Mouse (Mus musculus) cerebellum, adult 8-10 months (tissue): ENCODE measurements at regions not wholly inside any gene's neighbourhood (a gene's known extent, or its start where the extent isn't known, plus 50 kb on each side); places are given as distances from the start of the nearest gene placed in this dataset.

Experiments
- DNase-seq: peaks from one replicate; pipeline ENCODE4 v3.0.0; 2022

DNA sequence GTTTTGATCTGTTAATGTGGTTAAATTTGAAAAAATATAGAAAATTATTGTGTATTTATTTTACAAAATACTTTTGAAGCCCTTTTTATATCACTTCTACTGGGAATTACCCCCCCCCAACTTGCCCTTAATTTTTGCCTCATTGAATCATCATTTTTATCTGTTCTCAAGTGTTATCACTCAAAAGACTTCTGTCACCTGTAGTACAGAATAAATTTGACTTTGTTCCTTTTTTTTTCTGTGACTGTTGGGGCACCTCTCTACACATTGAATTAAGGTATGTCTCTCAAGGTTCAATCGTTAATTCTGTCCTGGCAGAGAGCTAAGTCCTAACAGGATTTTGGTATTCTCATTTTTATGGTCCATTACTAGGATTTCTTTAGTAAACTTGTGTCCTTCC, 1123.0 kb upstream of the Cited2 start:
- DNase-seq, result no peak

DNA sequence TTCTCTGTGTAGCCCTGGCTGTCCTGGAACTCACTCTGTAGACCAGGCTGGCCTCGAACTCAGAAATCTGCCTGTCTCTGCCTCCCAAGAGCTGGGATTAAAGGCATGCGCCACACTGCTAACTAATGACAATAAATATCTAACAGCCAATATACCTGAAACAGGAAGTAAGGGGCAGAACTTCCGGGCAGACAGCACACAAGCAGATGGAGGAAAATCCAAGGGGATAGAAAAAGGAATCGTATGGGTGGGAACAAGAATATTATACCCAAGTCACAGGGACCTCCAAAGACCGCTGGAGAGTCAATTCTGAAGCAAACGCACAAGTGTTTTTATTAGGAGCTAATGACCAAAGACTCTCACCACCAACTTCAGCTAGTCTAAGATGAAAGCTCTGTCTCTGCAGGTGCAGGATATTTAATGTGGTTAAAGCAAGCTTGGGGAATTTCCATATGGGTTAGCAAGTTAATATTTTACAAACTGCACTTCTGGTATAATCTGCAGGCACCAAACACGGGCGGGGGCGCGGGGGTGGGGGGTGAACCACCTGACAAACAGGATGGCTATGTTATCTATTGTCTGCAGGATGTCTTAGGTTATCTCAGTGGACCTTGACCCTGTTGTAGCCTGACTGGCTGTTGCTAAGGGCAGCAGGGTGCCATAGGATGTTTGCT, 1122.3 kb upstream of the Cited2 start:
- no peak for DNase-seq

DNA sequence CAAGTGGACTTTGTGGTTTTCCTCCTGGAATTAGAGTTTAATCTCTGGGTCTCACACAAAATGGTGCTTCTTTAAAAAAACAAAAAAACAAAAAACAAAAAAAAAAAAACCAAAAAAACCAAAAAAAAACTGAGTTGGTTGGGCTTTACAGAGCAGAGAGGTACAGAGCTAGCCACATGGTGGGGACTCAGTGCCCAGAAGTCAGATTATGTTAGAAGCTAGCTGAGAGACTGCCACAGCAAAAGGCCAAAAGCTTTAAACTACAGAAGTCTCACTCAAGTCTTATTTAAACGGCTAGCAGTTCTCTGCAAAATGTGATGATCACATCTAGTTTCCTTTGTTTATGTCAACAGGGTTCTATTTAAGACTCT, 1121.8 kb upstream of the Cited2 start:
- no peak for DNase-seq

DNA sequence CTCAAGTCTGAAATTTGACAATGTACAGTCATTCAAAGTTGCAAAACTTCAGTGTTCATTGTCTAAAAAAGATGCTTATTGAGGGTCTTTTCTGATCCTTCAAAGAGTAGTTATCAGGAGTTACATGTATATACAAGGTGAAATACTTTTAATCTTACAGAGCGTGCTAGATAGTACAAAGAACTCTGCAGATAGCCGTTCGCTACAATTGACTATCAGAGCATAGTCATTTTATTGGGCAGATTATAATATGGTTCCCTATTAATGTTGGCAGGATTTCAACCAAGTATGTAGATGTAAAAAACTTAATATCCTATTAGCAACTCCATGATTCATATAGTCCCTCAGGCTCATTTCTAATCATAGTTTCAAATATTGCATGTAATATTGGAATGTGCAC, 1114.7 kb upstream of the Cited2 start:
- DNase-seq, result no peak

DNA sequence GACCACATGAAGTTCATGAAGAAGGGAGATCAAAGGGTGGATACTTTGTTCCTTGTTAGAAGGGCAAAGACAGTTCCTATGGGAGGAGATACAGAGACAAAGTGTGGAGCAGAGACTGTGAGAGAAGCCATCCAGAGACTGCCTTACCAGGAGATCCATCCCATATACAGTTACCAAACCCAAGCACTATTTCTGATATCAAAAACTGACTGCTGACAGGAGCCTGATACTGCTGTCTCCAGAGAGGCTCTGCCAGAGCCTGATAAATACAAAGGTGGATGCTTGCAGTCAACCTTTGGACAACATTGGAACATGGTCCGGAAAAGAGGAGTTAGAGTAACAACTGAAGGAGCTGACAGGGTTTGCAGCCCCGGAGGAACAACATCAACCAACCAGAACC, 1104.3 kb upstream of the Cited2 start:
- DNase-seq, result no peak

DNA sequence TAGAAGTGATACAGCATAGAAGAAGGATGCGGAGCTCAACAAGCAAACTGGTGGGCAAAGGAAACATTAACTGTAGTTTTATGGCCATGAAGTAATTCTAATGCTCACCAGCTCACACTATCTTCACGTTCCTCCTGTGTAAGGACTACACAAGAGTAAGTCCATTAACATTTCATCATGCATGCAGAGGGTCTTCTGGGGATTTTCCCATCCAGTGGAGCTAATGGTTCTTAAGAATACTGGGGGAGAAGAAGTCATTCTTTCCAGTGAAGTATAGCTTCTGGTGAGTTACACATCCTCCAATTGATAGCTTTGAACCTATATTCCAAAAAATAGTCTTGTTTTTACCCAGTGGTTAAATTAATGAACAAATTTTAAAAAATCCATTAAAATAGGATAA, 1103.4 kb upstream of the Cited2 start:
- DNase-seq, result no peak

DNA sequence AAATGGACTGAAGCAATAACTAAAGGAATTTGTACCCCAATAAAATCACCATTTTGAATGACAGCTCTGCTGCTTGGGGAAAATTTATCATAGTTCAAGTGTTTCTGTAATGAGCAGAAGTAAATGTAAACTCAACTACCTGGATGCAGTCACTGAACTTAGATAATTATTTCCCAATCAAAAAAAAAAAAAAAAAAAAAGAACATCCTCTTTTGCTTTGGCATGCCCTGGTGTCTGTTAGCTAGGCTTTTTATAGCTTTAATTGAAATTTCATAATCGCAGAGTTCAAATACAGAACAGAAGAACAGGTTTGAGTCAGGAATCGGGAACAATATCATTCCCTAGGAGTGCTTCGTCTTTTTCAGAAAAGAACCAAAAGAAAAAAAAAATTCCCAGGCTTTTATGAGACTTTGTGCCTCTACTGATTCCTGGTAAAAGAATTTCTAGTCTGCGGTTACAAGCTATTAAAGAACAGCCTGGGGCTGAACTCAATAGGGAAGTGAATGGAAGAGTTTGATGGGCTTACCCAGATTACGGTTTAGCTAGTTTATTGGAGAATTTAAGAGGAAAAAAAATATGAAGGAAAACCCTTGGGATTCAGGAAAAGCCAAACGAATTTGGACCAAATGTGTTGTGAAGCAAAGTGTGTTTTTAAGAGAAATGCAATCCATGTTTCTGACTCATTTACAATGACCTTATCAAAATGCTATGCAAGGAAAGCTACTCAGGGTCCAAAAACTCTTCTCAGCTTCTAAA, 1102.0 kb upstream of the Cited2 start:
- no peak for DNase-seq

DNA sequence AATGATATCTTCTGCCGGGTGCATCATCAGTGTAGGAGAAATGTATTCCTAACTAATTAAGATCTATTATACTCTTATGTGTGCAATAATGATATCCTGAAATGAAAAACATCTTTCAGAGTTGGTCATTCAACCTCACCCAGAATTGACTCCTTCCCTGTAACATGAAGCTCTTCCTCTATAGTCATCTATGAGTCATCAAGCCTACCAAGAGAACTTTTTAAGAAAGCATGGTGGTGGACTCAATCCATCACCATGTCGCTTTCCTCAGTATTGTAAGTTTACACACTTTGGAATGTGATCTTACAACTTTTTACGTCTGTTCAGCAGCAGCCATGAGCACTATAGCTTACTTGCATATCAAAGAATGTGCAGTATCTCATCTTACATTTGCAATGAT, 1100.2 kb upstream of the Cited2 start:
- no peak for DNase-seq

DNA sequence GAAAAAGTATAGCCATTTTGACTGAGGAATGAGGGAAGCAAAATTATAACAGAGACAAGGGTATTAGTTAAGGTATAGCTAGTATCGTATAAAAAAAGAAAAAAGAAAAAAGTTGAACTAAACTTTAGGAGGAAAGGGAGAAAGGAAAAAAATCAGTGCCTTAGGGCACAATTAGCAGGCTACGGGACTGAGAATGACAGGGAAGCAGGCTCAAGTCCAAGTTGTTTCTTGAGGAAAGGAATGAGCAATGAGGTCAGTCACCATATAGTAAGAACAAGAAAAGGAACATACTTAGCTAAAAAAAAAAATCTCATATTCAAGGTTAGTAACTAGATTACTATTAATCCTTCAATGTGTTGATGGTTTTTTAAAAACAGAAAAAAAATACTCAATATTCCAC, 1089.8 kb upstream of the Cited2 start:
- DNase-seq, result no peak

DNA sequence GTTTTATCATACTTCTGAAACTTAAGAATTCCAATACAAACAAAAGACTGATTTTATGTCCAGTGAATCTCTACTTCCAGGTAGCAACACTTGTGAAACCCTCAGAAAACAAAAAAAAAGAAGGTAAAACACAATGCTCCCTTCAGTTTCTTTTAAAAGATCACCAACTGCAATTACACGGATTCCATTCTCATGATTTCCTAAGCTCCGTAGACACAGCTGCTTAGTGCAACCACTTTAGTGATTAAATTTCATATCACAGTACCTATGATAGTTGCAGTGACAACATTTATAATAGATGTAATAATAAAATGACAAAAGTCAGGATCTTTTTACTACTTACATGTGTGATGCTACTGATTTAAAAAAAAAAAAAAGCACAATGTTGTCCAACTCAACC, 1087.6 kb upstream of the Cited2 start:
- no peak for DNase-seq

DNA sequence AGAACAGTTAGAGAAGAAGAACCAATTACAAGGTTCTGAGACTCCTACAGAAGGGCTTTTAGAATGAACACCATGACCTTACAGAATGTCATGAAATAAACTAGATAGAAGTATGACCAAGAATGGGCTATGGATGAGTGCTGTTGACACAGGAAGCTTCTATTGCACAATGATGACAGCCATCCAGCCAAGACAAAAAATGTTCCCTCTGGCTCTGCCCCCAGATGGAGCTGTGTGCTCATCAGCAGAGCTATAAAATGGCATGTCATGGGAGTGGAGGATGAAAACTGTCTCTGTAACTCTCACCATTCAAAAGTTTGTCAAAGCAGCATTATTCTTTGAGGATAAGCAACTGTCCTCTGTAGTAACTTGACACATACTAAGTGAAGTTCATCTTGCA, 1086.0 kb upstream of the Cited2 start:
- DNase-seq, result no peak

DNA sequence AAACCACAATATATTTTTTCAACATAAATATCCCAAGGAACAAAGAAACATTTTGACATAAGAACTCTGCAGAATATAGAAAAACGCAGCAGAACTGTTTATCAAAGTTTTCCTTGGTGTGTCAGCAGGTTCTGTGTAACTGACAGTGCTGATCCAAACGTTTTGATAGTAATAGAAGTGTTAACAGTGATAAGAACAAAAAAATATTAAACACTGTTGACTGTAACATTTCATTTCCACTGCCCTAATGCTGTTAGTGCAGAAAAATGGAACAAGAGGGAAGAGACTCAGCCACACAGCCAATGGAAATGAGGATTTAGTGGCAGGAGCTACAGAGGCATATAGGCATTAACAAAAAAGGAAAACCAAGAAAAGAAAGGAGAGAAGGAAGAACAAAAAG, 1084.9 kb upstream of the Cited2 start:
- no peak for DNase-seq

DNA sequence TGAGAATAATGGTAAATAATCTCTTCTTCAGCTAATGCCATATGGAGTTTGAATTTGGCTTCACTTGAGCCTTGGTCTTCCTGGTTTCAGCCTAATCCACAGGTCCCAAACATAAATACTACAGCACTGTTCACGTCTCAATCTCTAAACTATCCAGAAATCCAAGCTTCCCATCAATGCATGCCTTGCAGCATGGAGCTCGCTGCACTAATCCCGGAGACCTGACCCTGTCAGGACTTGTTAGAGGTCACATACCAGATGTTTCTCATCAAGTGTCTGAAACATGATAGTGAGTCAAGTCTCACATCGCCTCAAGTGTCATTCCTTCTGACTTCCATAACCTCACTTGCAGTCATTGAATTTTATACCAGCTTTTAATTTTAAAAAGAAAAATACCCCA, 1082.9 kb upstream of the Cited2 start:
- no peak for DNase-seq

DNA sequence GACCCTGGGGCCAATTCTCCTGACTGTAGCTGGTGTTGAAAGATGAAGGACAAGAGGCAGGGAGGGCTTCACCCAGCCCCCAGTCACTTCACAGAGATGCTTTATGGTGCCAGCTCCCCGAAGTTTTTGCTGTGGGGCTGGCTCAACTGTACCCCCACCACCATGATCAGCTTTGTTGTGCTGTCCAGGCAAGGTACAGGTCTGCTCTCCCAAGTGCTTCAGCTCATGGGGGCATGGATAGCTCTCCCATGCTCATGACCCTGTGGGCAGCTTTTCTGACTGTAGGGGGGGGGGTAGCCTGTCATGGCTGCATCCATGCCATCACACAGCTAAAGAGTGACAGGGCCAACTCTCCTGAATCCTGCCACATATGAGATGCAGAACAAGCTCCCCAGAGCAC, 1072.9 kb upstream of the Cited2 start:
- DNase-seq, result no peak

DNA sequence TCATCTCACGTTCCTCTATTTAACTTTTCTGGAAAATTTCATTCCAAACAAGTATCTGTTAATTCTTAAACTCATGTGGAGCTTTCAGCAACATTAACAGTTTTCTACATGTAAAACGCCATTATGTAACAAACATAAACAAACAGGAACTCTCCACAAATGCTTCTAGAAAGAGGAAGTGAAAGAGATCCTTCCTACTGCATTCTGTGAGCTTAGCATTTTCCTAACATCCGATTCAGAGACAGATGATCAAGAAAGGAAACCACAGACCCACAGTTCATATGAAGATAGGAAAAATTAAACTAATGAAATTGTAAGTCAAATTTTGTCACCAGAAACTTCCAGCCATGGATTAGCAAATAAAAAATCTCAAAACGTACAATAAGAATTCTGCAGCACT, 1070.6 kb upstream of the Cited2 start:
- no peak for DNase-seq

DNA sequence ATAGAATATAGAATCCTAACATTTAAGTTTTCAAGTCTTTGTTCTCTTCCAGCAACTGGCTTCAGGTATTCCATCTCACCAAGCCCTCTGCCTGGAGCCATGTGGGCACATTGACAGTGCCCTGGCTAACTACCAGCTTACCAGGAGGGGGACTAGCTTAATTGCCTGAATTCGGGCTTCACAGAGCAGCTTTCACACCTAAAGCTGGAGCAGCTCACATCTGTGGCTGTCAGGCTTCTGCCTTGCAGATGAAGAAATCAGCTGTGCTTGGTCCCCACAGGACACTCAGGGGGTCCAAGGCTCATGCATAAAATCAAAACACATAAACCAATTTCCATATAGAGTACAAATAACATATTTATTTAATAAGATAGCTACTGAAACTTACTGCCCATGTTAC, 1058.5 kb upstream of the Cited2 start:
- no peak for DNase-seq

DNA sequence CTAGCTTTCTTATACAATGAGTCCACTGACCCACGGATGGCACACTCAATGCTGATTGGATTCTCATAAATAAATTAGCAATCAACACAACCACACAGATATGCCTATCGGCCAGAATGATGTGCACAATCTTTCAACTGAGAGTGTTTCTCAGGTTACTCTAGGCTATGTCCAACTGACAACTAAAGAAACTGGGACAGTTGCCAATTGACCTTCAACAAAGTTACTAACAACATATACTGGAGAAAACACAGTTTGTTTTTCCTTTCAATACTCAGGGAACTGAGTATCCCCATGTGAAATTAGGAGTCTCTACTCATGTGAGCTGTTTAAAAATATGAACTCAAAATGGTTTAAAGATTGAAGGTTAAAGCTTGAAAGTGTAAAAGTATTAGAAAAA, 1052.7 kb upstream of the Cited2 start:
- no peak for DNase-seq

DNA sequence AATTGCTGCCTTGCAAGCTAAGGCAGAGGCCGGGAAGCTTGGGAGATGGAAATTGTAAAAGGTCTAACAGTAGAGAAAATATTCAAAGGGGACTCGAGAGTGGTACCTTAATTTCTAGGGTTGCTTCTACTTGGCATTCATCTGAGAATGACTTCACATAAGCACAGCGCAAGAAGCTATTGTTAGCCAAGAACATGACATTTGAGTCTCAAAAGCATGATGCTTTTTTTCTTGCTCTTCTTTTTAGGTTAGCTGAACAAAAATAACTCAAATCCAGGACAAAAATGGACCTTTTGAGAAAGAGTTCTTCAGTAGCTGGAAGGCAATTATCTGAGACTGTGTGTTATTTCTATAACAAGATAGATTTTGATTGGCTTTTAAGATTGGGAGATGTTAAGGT, 1042.0 kb upstream of the Cited2 start:
- no peak for DNase-seq

DNA sequence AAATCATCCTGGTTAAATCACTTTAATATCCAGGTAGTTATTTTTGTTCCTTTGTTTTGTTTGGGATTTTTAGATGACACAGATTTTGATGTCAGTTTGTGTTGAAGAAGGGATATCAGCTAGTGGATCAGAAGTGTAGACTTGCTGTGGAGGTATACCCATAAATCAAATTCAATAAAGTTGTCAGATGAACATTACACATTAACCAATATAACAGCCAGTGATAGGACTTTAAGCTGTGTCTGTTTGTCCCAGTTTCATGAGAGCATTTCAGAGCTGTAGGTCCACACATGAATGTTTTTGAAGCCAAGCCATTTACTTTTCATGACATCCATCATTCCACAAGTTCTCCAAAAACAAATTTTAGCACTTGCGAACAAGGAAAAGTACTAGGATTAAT, 1037.7 kb upstream of the Cited2 start:
- DNase-seq, result no peak

DNA sequence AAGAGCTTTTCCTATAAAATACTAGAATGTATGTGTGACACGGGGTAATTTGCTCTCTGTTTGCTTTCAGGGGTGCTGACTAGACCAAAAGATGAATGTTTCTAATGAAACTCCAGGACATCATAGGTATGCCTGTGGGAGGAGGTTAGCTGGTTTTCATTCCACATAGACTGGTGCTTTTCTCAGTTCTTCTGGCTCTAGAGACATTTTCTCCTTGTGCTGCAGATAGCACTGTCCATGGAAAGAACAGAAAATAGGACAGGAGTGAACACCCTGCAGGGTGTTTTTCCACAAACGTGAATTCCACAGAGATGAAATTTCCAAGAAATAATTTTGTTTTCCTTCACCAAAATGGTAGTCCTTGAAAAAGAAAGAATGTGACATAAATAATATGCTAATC, 1016.0 kb upstream of the Cited2 start:
- DNase-seq, result peak; percentile 1

DNA sequence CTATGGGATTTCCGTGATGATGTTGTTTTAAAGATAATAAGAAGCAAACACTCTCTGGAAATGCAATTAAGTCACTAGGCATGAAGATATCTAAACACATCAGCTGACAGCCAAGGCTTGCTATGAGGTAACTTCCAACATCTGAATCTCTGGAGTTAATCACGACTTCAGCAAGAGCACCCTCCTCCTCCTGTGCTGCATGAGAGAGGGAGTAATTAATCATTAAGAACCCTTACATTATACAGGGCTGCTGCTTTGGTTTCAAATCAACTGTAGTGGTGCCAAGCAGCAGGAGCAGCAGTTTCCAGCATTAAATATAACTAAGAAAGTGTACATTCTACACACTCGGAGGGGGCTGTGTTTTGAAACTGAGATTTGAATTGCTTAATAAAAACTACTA, 1009.9 kb upstream of the Cited2 start:
- DNase-seq, result no peak

DNA sequence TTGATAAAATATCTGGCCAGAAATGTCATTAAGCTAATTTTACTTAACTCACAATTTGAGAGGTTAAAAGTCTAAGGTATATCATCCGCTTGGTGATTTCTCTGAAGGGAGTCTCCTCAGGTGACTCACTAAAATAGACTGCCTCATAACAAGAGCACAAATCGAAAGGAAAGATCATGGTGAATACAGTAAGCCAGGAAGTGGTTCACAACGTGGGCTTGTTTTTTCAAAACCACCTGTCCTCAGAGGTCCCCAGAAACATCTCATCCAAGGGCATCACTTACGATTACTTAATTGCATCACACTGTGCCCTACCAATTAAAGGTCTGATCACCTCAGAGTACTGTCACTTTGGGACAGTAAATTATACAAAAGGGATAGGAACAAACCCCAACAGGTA, 1009.0 kb upstream of the Cited2 start:
- no peak for DNase-seq

DNA sequence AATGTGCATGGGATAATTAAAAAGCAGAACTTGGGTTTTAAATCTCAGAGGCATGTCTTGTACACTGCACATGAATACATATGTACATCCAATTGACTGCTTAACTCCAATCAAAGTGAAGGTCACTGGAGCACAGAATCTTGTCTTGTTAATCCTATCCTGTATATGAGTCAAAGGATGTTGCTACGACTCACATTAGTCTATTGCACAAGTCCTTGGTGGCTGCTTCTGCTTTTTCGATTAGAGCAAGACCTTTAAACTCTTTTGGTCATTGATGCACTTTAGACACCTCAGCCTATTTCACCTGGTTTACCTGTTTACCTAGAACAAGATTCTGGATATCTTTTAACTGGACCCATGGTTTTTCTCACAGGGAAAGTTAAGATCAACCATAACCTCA, 1008.5 kb upstream of the Cited2 start:
- DNase-seq, result no peak

DNA sequence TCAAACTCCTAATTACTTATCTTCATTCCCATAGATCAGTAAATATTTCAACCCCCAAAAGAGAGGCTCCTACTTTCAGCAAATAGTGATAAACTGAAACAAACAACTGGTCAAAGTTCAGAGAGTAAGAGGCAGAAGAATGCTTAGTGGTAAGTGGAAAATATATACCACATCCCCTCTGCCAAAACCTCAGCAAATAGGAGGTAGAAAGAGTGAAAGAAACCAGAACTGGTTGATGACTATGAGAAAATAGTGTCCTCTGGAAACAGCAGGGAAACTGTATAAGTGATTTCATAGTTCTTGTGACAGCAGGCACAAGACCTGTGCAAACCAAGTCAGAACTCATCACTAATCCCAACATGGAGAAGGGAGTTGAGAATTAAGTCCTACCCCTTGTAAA, 980.8 kb upstream of the Cited2 start:
- DNase-seq, result no peak

DNA sequence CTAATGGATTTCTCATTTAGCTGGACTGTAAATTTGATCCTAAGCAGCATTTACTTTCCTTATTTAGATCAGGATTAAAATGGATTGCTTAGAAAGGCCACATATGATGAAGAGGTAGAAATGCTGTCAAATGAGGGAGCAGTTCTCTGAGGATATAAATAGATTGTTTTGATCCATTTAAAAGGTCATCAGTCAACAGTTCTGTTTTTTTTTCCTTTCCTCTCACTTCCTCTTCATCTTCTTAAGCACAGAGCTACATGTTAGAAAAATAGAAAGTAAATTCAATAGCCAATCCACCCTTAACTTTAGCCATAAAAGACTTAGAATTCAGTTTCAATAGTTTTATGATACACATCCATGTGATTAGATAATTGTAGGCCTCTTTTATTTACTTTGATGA, 971.5 kb upstream of the Cited2 start:
- no peak for DNase-seq
